ENCODE assay signal across 11 mouse cellular contexts in the genomic region with DNA sequence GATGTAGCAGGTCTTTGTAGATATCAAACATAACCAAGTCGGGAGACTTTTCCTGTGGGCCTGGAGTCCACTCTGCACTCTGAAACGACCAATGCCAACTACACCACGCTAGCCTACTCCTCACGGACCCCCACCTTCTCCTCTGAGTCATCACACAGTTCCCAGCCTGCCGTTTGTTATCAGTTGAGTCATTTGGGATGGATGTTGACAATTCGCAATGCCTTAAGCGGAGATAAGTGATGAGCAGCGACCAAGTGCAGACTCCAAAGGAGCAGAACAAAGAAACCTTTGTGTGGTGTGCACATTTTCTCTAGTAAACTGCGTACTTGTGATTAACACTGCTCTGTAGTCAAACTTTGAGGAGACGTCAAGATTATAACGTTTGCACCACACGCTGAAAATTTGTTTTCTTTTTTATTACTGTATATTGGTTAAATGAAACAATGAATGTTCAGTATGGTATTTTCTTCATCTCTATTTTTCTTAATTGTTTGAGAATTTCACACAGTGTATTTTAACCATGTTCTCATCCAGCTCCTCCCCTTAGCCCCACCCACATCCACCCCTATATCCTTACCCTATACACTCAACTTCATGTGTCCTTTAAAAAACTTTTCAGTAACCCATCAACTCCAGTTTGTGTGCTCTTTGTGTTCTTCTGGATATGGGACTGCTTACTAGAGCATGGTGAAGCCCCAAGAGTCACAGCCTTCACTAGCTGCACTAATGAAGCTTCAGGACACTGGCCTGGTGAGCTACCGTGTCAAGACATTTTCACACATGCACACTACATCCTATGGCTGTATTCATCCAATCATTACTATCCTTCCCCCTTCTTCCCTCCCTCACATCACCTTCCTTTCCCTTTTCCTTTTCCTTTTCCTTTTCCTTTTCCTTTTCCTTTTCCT. TPM values are rescaled to one million over a fixed set of nuclear protein-coding genes. Genes with fewer than 3 reads are reported as not detected.
DNase-seq lines count a peak whose midpoint lies in the region; ATAC-seq and TF ChIP-seq lines count a peak whose summit lies in the region.
"Had no signal": no experiment of that assay in that cellular context is flagged by ENCODE, and none has a peak within 500 bp of the region (broad histone marks: within the 10 kb centered on the region; RNA-seq: fewer than 3 reads in every experiment).

No protein-coding gene starts in this region.

- ATAC-seq in intestine, embryonic 14.5 days (replicated peaks; ENCODE audit: low FRiP score, low TSS enrichment, low read depth) = peak; percentile 81
- ATAC-seq in intestine, postnatal 0 days = no peak
- peak; percentile 71 for ATAC-seq in intestine, embryonic 15.5 days

- TF ChIP-seq POLR2A in cerebellum, adult 2 months (IDR thresholded peaks at IDR 0.05; ENCODE audit: borderline replicate concordance, insufficient read depth, low read length) = no peak

- DNase-seq in intestine, embryonic 14.5 days (ENCODE audit: low spot score) = no peak
- DNase-seq in adrenal gland, postnatal 36 days = peak; percentile 46 to 58
- peak; percentile 61 for DNase-seq in retina, postnatal 1 day
- no peak for DNase-seq in kidney, adult 18-20 months
- no peak for DNase-seq in cerebellum, adult 2 months
- DNase-seq in layer of hippocampus, postnatal 25 days (ENCODE audit: extremely low spot score in 1 of 2, low spot score in 1 of 2) = no peak
- DNase-seq: gastrocnemius, postnatal 14 days; spleen, adult 18-20 months had no signal

- H3K9me3 ChIP-seq in intestine, embryonic 14.5 days (ENCODE audit: control insufficient read depth, low read length) = no peaks in the 10 kb centered on the region
- no peaks in the 10 kb centered on the region for H3K9me3 ChIP-seq in intestine, postnatal 0 days (ENCODE audit: control insufficient read depth)
- H3K9me3 ChIP-seq in intestine, embryonic 15.5 days = no peaks in the 10 kb centered on the region
- H3K9me3 ChIP-seq: midbrain, embryonic 10.5 days had no signal

- no peak overlapping the region for H3K27ac ChIP-seq in intestine, embryonic 14.5 days (ENCODE audit: low read depth)
- no peak overlapping the region for H3K27ac ChIP-seq in intestine, postnatal 0 days (ENCODE audit: low read depth, low read length)
- no peak overlapping the region for H3K27ac ChIP-seq in intestine, embryonic 15.5 days
- H3K27ac ChIP-seq in cerebellum, adult 2 months (ENCODE audit: insufficient read depth, low read length) = no peak overlapping the region
- H3K27ac ChIP-seq: midbrain, embryonic 10.5 days had no signal

- H3K4me1 ChIP-seq in intestine, embryonic 14.5 days (replicated peaks; ENCODE audit: control insufficient read depth, insufficient read depth, low read length) = no peaks in the 10 kb centered on the region
- no peaks in the 10 kb centered on the region for H3K4me1 ChIP-seq in intestine, postnatal 0 days (replicated peaks; ENCODE audit: control insufficient read depth, insufficient read depth, low read length)
- no peaks in the 10 kb centered on the region for H3K4me1 ChIP-seq in intestine, embryonic 15.5 days (replicated peaks)
- H3K4me1 ChIP-seq in cerebellum, adult 2 months (ENCODE audit: control insufficient read depth, insufficient read depth, low read length) = no peaks in the 10 kb centered on the region

- H3K4me3 ChIP-seq in intestine, embryonic 14.5 days (ENCODE audit: low read depth, low read length) = no peak overlapping the region
- H3K4me3 ChIP-seq in intestine, postnatal 0 days (ENCODE audit: low read depth, low read length) = no peak overlapping the region
- H3K4me3 ChIP-seq in intestine, embryonic 15.5 days (replicated peaks) = no peak overlapping the region
- H3K4me3 ChIP-seq in cerebellum, adult 2 months (replicated peaks; ENCODE audit: insufficient read depth, low read depth, low read length) = no peak overlapping the region
- H3K4me3 ChIP-seq: midbrain, embryonic 10.5 days had no signal

- H3K9ac ChIP-seq in intestine, embryonic 14.5 days (ENCODE audit: low read length) = no peak overlapping the region
- H3K9ac ChIP-seq in intestine, postnatal 0 days (ENCODE audit: low read depth, low read length) = no peak overlapping the region
- no peak overlapping the region for H3K9ac ChIP-seq in intestine, embryonic 15.5 days

- WGBS in intestine, embryonic 14.5 days = 49% methylated on average over 13 of the region's 13 CpGs
- 28% methylated on average over 13 of the region's 13 CpGs for WGBS in intestine, postnatal 0 days
- WGBS in intestine, embryonic 15.5 days = 44% methylated on average over 13 of the region's 13 CpGs
- WGBS in cerebellum, adult 2 months = 69% methylated on average over 13 of the region's 13 CpGs

- no peak overlapping the region for H3K4me2 ChIP-seq in intestine, embryonic 14.5 days (ENCODE audit: low read length)
- no peak overlapping the region for H3K4me2 ChIP-seq in intestine, postnatal 0 days (replicated peaks; ENCODE audit: low read depth)
- no peak overlapping the region for H3K4me2 ChIP-seq in intestine, embryonic 15.5 days (replicated peaks)

- no peak for TF ChIP-seq CTCF in intestine, postnatal 0 days (IDR thresholded peaks at IDR 0.05; ENCODE audit: low read depth)
- TF ChIP-seq CTCF in cerebellum, adult 2 months (IDR thresholded peaks at IDR 0.05; ENCODE audit: borderline replicate concordance, insufficient read depth, low read depth, low read length) = no peak

- no peaks in the 10 kb centered on the region for H3K27me3 ChIP-seq in intestine, embryonic 14.5 days (replicated peaks; ENCODE audit: control insufficient read depth, insufficient read depth, low read length)
- no peaks in the 10 kb centered on the region for H3K27me3 ChIP-seq in intestine, postnatal 0 days (replicated peaks; ENCODE audit: control insufficient read depth, insufficient read depth, low read length)
- no peaks in the 10 kb centered on the region for H3K27me3 ChIP-seq in intestine, embryonic 15.5 days (replicated peaks)
- H3K27me3 ChIP-seq in cerebellum, adult 2 months (ENCODE audit: control insufficient read depth, insufficient read depth, low read length) = no peaks in the 10 kb centered on the region

- no peaks in the 10 kb centered on the region for H3K36me3 ChIP-seq in intestine, embryonic 14.5 days (ENCODE audit: control insufficient read depth, insufficient read depth, low read length)
- H3K36me3 ChIP-seq in intestine, postnatal 0 days (ENCODE audit: control insufficient read depth, insufficient read depth) = no peaks in the 10 kb centered on the region
- H3K36me3 ChIP-seq in intestine, embryonic 15.5 days = no peaks in the 10 kb centered on the region
- H3K36me3 ChIP-seq: midbrain, embryonic 10.5 days had no signal

RNA-seq across cellular contexts. Expression of a gene that starts 42.5 kb away (rescaled TPM):
- polyA plus RNA-seq in intestine, embryonic 14.5 days (2014; fragmentation: Nextera tagmentation; extraction: Ambion mirVana) = 27.7 and 29.6 TPM in 2 replicates
- polyA plus RNA-seq in intestine, postnatal 0 days (2015; fragmentation: Nextera tagmentation; extraction: Ambion mirVana) = 118 and 162 TPM in 2 replicates
- 100 to 1,000 TPM; 110 to 144 TPM for total RNA-seq in adrenal gland, postnatal 36 days (2021)
- 30.6 and 36.7 TPM in 2 replicates for polyA plus RNA-seq in intestine, embryonic 15.5 days (2015; fragmentation: Nextera tagmentation; extraction: Ambion mirVana)
- polyA plus RNA-seq in cerebellum, adult 2 months (2012; rRNA removed) = 40.4 and 56.6 TPM in 2 replicates
- total RNA-seq in layer of hippocampus, postnatal 25 days (2021) = 10 to 100 TPM; 83.0 to 94.8 TPM

Comparison
In these comparisons a context has a peak if more than half of its experiments do, and no peak if none do; other contexts are left out.
1. DNase-seq: peak in adrenal gland, postnatal 36 days (2 of 2) and retina, postnatal 1 day (single experiment); none in intestine, embryonic 14.5 days (single experiment), kidney, adult 18-20 months (single experiment), cerebellum, adult 2 months (0 of 2) and layer of hippocampus, postnatal 25 days (0 of 2).